ENCODE assay signal across 7 mouse cellular contexts in the genomic region with DNA sequence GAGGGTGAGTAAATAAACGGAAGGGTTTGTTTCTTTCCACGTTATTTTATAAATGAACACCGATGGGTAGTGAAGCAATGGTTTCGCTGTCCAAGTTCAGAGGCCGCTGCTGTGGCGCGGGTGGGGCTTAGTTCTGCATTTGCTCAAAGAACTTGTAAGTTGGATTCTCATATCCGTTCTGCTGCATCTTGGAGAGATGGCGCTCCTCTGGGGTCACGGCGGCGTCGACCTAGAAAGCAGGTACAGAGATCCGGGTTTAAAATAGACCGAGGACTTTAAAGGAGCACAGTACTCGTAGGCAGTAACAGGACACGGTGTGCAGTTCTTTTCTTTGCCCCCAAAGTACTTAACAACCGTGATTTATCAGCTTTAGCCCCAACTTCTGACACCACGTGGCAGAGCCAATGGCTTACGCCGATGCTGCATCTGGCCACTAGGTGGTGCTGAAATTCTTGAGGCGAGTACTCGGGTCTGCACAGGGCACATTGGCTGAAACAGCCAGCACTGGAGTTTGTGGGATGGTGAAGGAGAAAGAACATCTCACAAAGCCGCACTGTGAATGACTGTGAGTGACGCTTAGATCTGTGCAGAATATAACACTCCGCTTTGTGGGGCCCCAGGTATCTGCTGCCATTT.
A peak's percentile ranks its signal among the peaks of the same experiment; 100 is the strongest.
DNase-seq lines count a peak whose midpoint lies in the region; ATAC-seq lines count a peak whose summit lies in the region.

No protein-coding gene starts in this region.

- peak; percentile 93 for ATAC-seq in embryonic facial prominence, embryonic 11.5 days (replicated peaks; ENCODE audit: insufficient number of reproducible peaks, low FRiP score, low TSS enrichment, low read depth)
- ATAC-seq in midbrain, embryonic 15.5 days (replicated peaks) = peak; percentile 91

- WGBS in embryonic facial prominence, embryonic 11.5 days = 30% methylated on average over 26 of the region's 26 CpGs
- 37% methylated on average over 26 of the region's 26 CpGs for WGBS in limb, embryonic 10.5 days
- 28% methylated on average over 26 of the region's 26 CpGs for WGBS in midbrain, embryonic 15.5 days

- no peaks in the 10 kb centered on the region; the same call in 1 of the 2 replicates for H3K36me3 ChIP-seq in embryonic facial prominence, embryonic 11.5 days (replicated peaks; ENCODE audit: control insufficient read depth, insufficient read depth, low read depth, low read length)
- H3K36me3 ChIP-seq in limb, embryonic 10.5 days = peaks cover 44% of the 10 kb centered on the region
- peaks cover 14% of the 10 kb centered on the region for H3K36me3 ChIP-seq in midbrain, embryonic 15.5 days (replicated peaks)

- H3K4me1 ChIP-seq in embryonic facial prominence, embryonic 11.5 days (ENCODE audit: control insufficient read depth, insufficient read depth, low read length) = no peaks in the 10 kb centered on the region
- H3K4me1 ChIP-seq in limb, embryonic 10.5 days = 0 out of 2 replicates have a peak, but pooled peaks cover 3% of the 10 kb centered on the region
- peaks cover 12% of the 10 kb centered on the region; the same call in 1 of the 2 replicates for H3K4me1 ChIP-seq in midbrain, embryonic 15.5 days

- no peaks in the 10 kb centered on the region for H3K27me3 ChIP-seq in embryonic facial prominence, embryonic 11.5 days (ENCODE audit: control insufficient read depth, insufficient read depth, low read length)
- no peaks in the 10 kb centered on the region for H3K27me3 ChIP-seq in limb, embryonic 10.5 days (ENCODE audit: low read depth, poor library complexity, severe bottlenecking)
- no peaks in the 10 kb centered on the region for H3K27me3 ChIP-seq in midbrain, embryonic 15.5 days (replicated peaks)

- peak; percentile 91 for DNase-seq in adrenal gland, postnatal 10 days
- peak; percentile 94 for DNase-seq in embryonic facial prominence, embryonic 11.5 days (ENCODE audit: low spot score)
- peak; percentile 81 to 93 for DNase-seq in heart, adult 18-20 months
- DNase-seq in kidney, adult 18-20 months = peak; percentile 84
- peak; percentile 86 for DNase-seq in limb, embryonic 10.5 days (ENCODE audit: low spot score)
- DNase-seq in spleen, adult 18-20 months = peak; percentile 53 to 73

- H3K4me3 ChIP-seq in embryonic facial prominence, embryonic 11.5 days (ENCODE audit: low read depth, low read length) = no peak overlapping the region
- H3K4me3 ChIP-seq in limb, embryonic 10.5 days = peak overlapping the region; percentile 27; the same call in 1 of the 2 replicates
- H3K4me3 ChIP-seq in midbrain, embryonic 15.5 days = no peak overlapping the region

- H3K27ac ChIP-seq in embryonic facial prominence, embryonic 11.5 days (replicated peaks; ENCODE audit: low read depth, low read length) = no peak overlapping the region
- 0 out of 2 replicates have a peak overlapping the region, but pooled peaks have one; percentile 44 for H3K27ac ChIP-seq in limb, embryonic 10.5 days
- no peak overlapping the region for H3K27ac ChIP-seq in midbrain, embryonic 15.5 days

- H3K9me3 ChIP-seq in embryonic facial prominence, embryonic 11.5 days (replicated peaks; ENCODE audit: control insufficient read depth, low read length) = no peaks in the 10 kb centered on the region
- H3K9me3 ChIP-seq in limb, embryonic 10.5 days (replicated peaks) = no peaks in the 10 kb centered on the region
- H3K9me3 ChIP-seq in midbrain, embryonic 15.5 days = no peaks in the 10 kb centered on the region

- no peak overlapping the region for H3K9ac ChIP-seq in embryonic facial prominence, embryonic 11.5 days (replicated peaks; ENCODE audit: low read length)
- H3K9ac ChIP-seq in midbrain, embryonic 15.5 days = no peak overlapping the region

- no peak overlapping the region for H3K4me2 ChIP-seq in embryonic facial prominence, embryonic 11.5 days (ENCODE audit: low read depth, low read length)
- no peak overlapping the region for H3K4me2 ChIP-seq in midbrain, embryonic 15.5 days
